Mouse (Mus musculus) heart, embryonic 11.5 days (tissue): ENCODE measurements around the gene Myl9. TPM values are rescaled to one million over a fixed set of nuclear protein-coding genes. Genes with fewer than 3 reads are reported as not detected.
A peak's percentile ranks its signal among the peaks of the same experiment; 100 is the strongest.
"Not testable (repeated sequence)": the region's sequence is repeated elsewhere in the genome, so short reads cannot be mapped to it uniquely, and the experiment has no call there.

Source experiments
- ATAC-seq: fragments of 200-750 bp; cut with Nextera tagmentation; replicated peaks from 2 replicates; pipeline ENCODE4 v1.8.0; 2017; ENCODE audit warnings: moderate library complexity; ENCODE audit not compliant: insufficient number of reproducible peaks, low FRiP score, low TSS enrichment
- H3K27ac ChIP-seq: fragments of 300-500 bp; sonication (generic); 2 replicates; pipeline ENCODE4 v1.5.1; 2014; ENCODE audit warnings: mild to moderate bottlenecking, low read depth, low read length
- H3K27me3 ChIP-seq: fragments of 300-500 bp; sonication (generic); 2 replicates; pipeline ENCODE4 v1.6.1; 2014; ENCODE audit warnings: mild to moderate bottlenecking, low read length, mixed read lengths; ENCODE audit not compliant: control insufficient read depth, insufficient read depth
- H3K36me3 ChIP-seq: fragments of 300-500 bp; sonication (generic); 2 replicates; pipeline ENCODE4 v1.6.1; 2014; ENCODE audit warnings: mild to moderate bottlenecking, low read length, moderate library complexity, mixed read lengths; ENCODE audit not compliant: control insufficient read depth, insufficient read depth
- H3K4me1 ChIP-seq: fragments of 300-500 bp; sonication (generic); 2 replicates; pipeline ENCODE4 v1.6.1; 2014; ENCODE audit warnings: low read length; ENCODE audit not compliant: control insufficient read depth, insufficient read depth
- H3K4me2 ChIP-seq: fragments of 300-500 bp; sonication (generic); 2 replicates; pipeline ENCODE4 v1.6.1; 2014; ENCODE audit warnings: mild to moderate bottlenecking, moderate library complexity
- H3K4me3 ChIP-seq: fragments of 300-500 bp; sonication (generic); 2 replicates; pipeline ENCODE4 v1.5.1; 2014; ENCODE audit warnings: low read depth, low read length
- H3K9ac ChIP-seq: fragments of 300-500 bp; sonication (generic); 2 replicates; pipeline ENCODE4 v1.6.1; 2014; ENCODE audit warnings: mild to moderate bottlenecking, low read depth, low read length, moderate library complexity
- H3K9me3 ChIP-seq: fragments of 300-500 bp; sonication (generic); replicated peaks from 2 replicates; pipeline ENCODE4 v1.6.1; 2016; ENCODE audit warnings: low read length; ENCODE audit not compliant: control insufficient read depth
- WGBS: fragments of 180-500 bp; shearing (Covaris S2); extraction: QIAGEN DNeasy Blood & Tissue Kit; methylation state at CpG from one replicate; pipeline ENCODE4 v1.1.7; 2014; ENCODE audit not compliant: insufficient replicate concordance; 5-methylcytosine and 5-hydroxymethylcytosine counted together
- polyA plus RNA-seq: library from polyadenylated mRNA; unstranded; fragments of >200 nt; fragmentation: Nextera tagmentation; extraction: Ambion mirVana; gene quantifications from 2 replicates; pipeline ENCODE4 v1.2.1, GENCODE M21; 2014

Myl9 gene
- polyA plus RNA-seq, 1 experiment from 2014 or later: 2,229 TPM

- H3K4me2 ChIP-seq: peak overlapping the region; percentile 29
- peak overlapping the region; percentile 34; the same call in 1 of the 2 replicates for H3K9ac ChIP-seq
- H3K4me1 ChIP-seq: peaks cover 48% of the 10 kb centered on the region
- no peaks in the 10 kb centered on the region for H3K9me3 ChIP-seq
- ATAC-seq: no peak
- peaks cover 5% of the 10 kb centered on the region for H3K36me3 ChIP-seq
- peak overlapping the region; percentile 75 for H3K27ac ChIP-seq
- no peak overlapping the region for H3K4me3 ChIP-seq
- 45% methylated on average over 7 of the region's 7 CpGs for WGBS
- H3K27me3 ChIP-seq: peaks cover 3% of the 10 kb centered on the region; the same call in 1 of the 2 replicates
Measured at GRCm38 (mm10) chr2:156784016-156784585, 8.9 kb downstream of the Myl9 start.

- no peak for ATAC-seq
- H3K9me3 ChIP-seq: no peaks in the 10 kb centered on the region
- no peak overlapping the region for H3K9ac ChIP-seq
- H3K4me2 ChIP-seq: no peak overlapping the region
- 89% methylated on average over 2 of the region's 2 CpGs for WGBS
- H3K27ac ChIP-seq: no peak overlapping the region
- peaks cover 3% of the 10 kb centered on the region; the same call in 1 of the 2 replicates for H3K27me3 ChIP-seq
- no peak overlapping the region for H3K4me3 ChIP-seq
- peaks cover 42% of the 10 kb centered on the region for H3K4me1 ChIP-seq
- peaks cover 5% of the 10 kb centered on the region for H3K36me3 ChIP-seq
Measured at GRCm38 (mm10) chr2:156784891-156785290, 9.7 kb downstream of the Myl9 start.

GRCm38 (mm10) chr2:156786369-156786768, 11.1 kb downstream of the Myl9 start:
- H3K4me3 ChIP-seq, H3K36me3 ChIP-seq, H3K9me3 ChIP-seq, H3K27me3 ChIP-seq, H3K27ac ChIP-seq, H3K4me2 ChIP-seq, H3K9ac ChIP-seq, ATAC-seq: not testable (repeated sequence)
- H3K4me1 ChIP-seq: peaks cover 30% of the 10 kb centered on the region

- Histone ChIP-seq H3K9me3 (peaks cover 3% of the 10 kb centered on the region; the same call in 1 of the 2 replicates), H3K27ac (no peak overlapping the region), H3K4me3 (no peak overlapping the region), H3K9ac (no peak overlapping the region), H3K36me3 (no peaks in the 10 kb centered on the region), H3K27me3 (no peaks in the 10 kb centered on the region), H3K4me1 (peaks cover 23% of the 10 kb centered on the region), H3K4me2 (no peak overlapping the region)
- ATAC-seq: no peak
- WGBS: 80% methylated on average over 5 of the region's 5 CpGs
Measured at GRCm38 (mm10) chr2:156787090-156787775, 12.0 kb downstream of the Myl9 start.

GRCm38 (mm10) chr2:156787776-156788105, 12.5 kb downstream of the Myl9 start:
- Histone ChIP-seq H3K36me3 (no peaks in the 10 kb centered on the region), H3K27me3 (no peaks in the 10 kb centered on the region), H3K27ac (no peak overlapping the region), H3K4me2 (no peak overlapping the region), H3K9me3 (peaks cover 6% of the 10 kb centered on the region; the same call in 1 of the 2 replicates), H3K4me1 (peaks cover 18% of the 10 kb centered on the region), H3K9ac (no peak overlapping the region), H3K4me3 (no peak overlapping the region)
- no peak for ATAC-seq
- WGBS: 48% methylated on average over 3 of the region's 3 CpGs

GRCm38 (mm10) chr2:156788836-156789235, 13.6 kb downstream of the Myl9 start:
- H3K9ac ChIP-seq: no peak overlapping the region
- H3K27ac ChIP-seq: no peak overlapping the region
- 74% methylated on average over 1 of the region's 1 CpGs for whole genome bisulfite sequencing
- no peak overlapping the region for H3K4me3 ChIP-seq
- no peaks in the 10 kb centered on the region for H3K27me3 ChIP-seq
- no peak overlapping the region for H3K4me2 ChIP-seq
- H3K9me3 ChIP-seq: peaks cover 6% of the 10 kb centered on the region; the same call in 1 of the 2 replicates
- H3K36me3 ChIP-seq: no peaks in the 10 kb centered on the region
- ATAC-seq: no peak
- H3K4me1 ChIP-seq: peaks cover 7% of the 10 kb centered on the region

GRCm38 (mm10) chr2:156798516-156798915, 23.3 kb downstream of the Myl9 start:
- H3K4me2 ChIP-seq: no peak overlapping the region
- no peak overlapping the region for H3K4me3 ChIP-seq
- H3K36me3 ChIP-seq: no peaks in the 10 kb centered on the region
- no peak overlapping the region for H3K27ac ChIP-seq
- no peak for ATAC-seq
- WGBS: 90% methylated on average over 1 of the region's 1 CpGs
- no peak overlapping the region for H3K9ac ChIP-seq
- peaks cover 5% of the 10 kb centered on the region; the same call in 1 of the 2 replicates for H3K9me3 ChIP-seq
- H3K27me3 ChIP-seq: no peaks in the 10 kb centered on the region
- no peaks in the 10 kb centered on the region for H3K4me1 ChIP-seq

- Histone ChIP-seq H3K4me3 (no peak overlapping the region), H3K4me1 (no peaks in the 10 kb centered on the region), H3K9ac (no peak overlapping the region), H3K4me2 (no peak overlapping the region), H3K27ac (no peak overlapping the region), H3K36me3 (no peaks in the 10 kb centered on the region), H3K9me3 (peaks cover 5% of the 10 kb centered on the region; the same call in 1 of the 2 replicates), H3K27me3 (no peaks in the 10 kb centered on the region)
- WGBS: 61% methylated on average over 4 of the region's 4 CpGs
- ATAC-seq: no peak
Measured at GRCm38 (mm10) chr2:156801045-156801444, 25.8 kb downstream of the Myl9 start.

- H3K27me3 ChIP-seq, H3K9ac ChIP-seq, ATAC-seq, H3K4me1 ChIP-seq, H3K4me2 ChIP-seq, H3K4me3 ChIP-seq, H3K27ac ChIP-seq, H3K36me3 ChIP-seq, H3K9me3 ChIP-seq: not testable (repeated sequence)
- WGBS: 46% methylated on average over 9 of the region's 9 CpGs
Measured at GRCm38 (mm10) chr2:156802116-156802515, 26.9 kb downstream of the Myl9 start.
